Mouse (Mus musculus) olfactory bulb, adult 2 months (tissue): ENCODE measurements around the gene Thsd7a. TPM values are rescaled to one million over a fixed set of nuclear protein-coding genes. Genes with fewer than 3 reads are reported as not detected.

Experiments
- H3K27ac ChIP-seq: fragments of 200-500 bp; 2 replicates; pipeline ENCODE4 v1.5.1; 2012; ENCODE audit warnings: low read depth, low read length; ENCODE audit not compliant: insufficient read depth
- H3K4me1 ChIP-seq: fragments of 200-500 bp; 2 replicates; pipeline ENCODE4 v1.6.1; 2012; ENCODE audit warnings: low read length; ENCODE audit not compliant: control insufficient read depth, insufficient read depth
- H3K4me3 ChIP-seq: fragments of 200-500 bp; 2 replicates; pipeline ENCODE4 v1.5.1; 2012; ENCODE audit warnings: mild to moderate bottlenecking, low read depth, low read length, moderate library complexity; ENCODE audit not compliant: insufficient read depth
- CTCF ChIP-seq: fragments of 200-500 bp; IDR thresholded peaks from 2 replicates; pipeline ENCODE4 v1.5.1; 2012; ENCODE audit warnings: low read depth, mild to moderate bottlenecking, low read length, moderate library complexity; ENCODE audit not compliant: insufficient read depth
- POLR2A ChIP-seq: fragments of 200-500 bp; IDR thresholded peaks from 2 replicates; pipeline ENCODE4 v1.6.1; 2012; ENCODE audit warnings: mild to moderate bottlenecking, low read depth, low read length, moderate library complexity; ENCODE audit not compliant: insufficient read depth
- WGBS: fragments of 180-500 bp; shearing (Covaris S2); methylation state at CpG from one replicate; pipeline ENCODE4 v1.1.7; 2018; 5-methylcytosine and 5-hydroxymethylcytosine counted together
- polyA plus RNA-seq: library from polyadenylated mRNA; stranded (reverse); fragments of >200 nt; gene quantifications from 2 replicates; pipeline ENCODE4 v1.2.4, GENCODE M21; 2012; ENCODE audit warnings: low replicate concordance; ENCODE audit not compliant: missing spikeins, insufficient read depth, insufficient read length

Thsd7a gene
- polyA plus RNA-seq, 1 experiment: not detected

GRCm38 (mm10) chr6:12445486-12445885 lies 303.7 kb downstream of the Thsd7a start:
- TF ChIP-seq POLR2A (no peak), CTCF (no peak)
- H3K4me3 ChIP-seq: no peak overlapping the region
- no peak overlapping the region for H3K27ac ChIP-seq
- WGBS: 99% methylated on average over 2 of the region's 2 CpGs
- no peaks in the 10 kb centered on the region for H3K4me1 ChIP-seq

- TF ChIP-seq POLR2A (no peak), CTCF (no peak)
- Histone ChIP-seq H3K4me3 (no peak overlapping the region), H3K27ac (no peak overlapping the region), H3K4me1 (no peaks in the 10 kb centered on the region)
Observed at GRCm38 (mm10) chr6:12439561-12439960, 309.6 kb downstream of the Thsd7a start.

- 88% methylated on average over 10 of the region's 10 CpGs for WGBS
- no peak overlapping the region for H3K4me3 ChIP-seq
- TF ChIP-seq CTCF (no peak), POLR2A (no peak)
- no peaks in the 10 kb centered on the region for H3K4me1 ChIP-seq
- H3K27ac ChIP-seq: no peak overlapping the region
Observed at GRCm38 (mm10) chr6:12419070-12419469, 330.1 kb downstream of the Thsd7a start.

- Histone ChIP-seq H3K4me1 (no peaks in the 10 kb centered on the region), H3K4me3 (no peak overlapping the region), H3K27ac (no peak overlapping the region)
- no peak for TF ChIP-seq CTCF
- no peak for TF ChIP-seq POLR2A
- 64% methylated on average over 4 of the region's 4 CpGs for WGBS
Observed at GRCm38 (mm10) chr6:12416976-12417375, 332.2 kb downstream of the Thsd7a start.

GRCm38 (mm10) chr6:12404441-12404840 lies 344.8 kb downstream of the Thsd7a start:
- H3K4me3 ChIP-seq: no peak overlapping the region
- no peak overlapping the region for H3K27ac ChIP-seq
- TF ChIP-seq CTCF: no peak
- TF ChIP-seq POLR2A: no peak
- no peaks in the 10 kb centered on the region for H3K4me1 ChIP-seq
- 70% methylated on average over 2 of the region's 2 CpGs for WGBS

GRCm38 (mm10) chr6:12402996-12403395 lies 346.2 kb downstream of the Thsd7a start:
- H3K4me1 ChIP-seq: no peaks in the 10 kb centered on the region
- TF ChIP-seq POLR2A (no peak), CTCF (no peak)
- WGBS: 95% methylated on average over 1 of the region's 1 CpGs

GRCm38 (mm10) chr6:12397776-12398522 lies 351.3 kb downstream of the Thsd7a start:
- no peak overlapping the region for H3K27ac ChIP-seq
- no peak overlapping the region for H3K4me3 ChIP-seq
- H3K4me1 ChIP-seq: no peaks in the 10 kb centered on the region
- WGBS: 95% methylated on average over 8 of the region's 8 CpGs
- no peak for TF ChIP-seq POLR2A
- TF ChIP-seq CTCF: no peak

More at GRCm38 (mm10) chr6:12402996-12403395, 346.2 kb downstream of the Thsd7a start:
- no peak overlapping the region for H3K4me3 ChIP-seq
- H3K27ac ChIP-seq: no peak overlapping the region

- Histone ChIP-seq H3K4me1 (no peaks in the 10 kb centered on the region), H3K27ac (no peak overlapping the region), H3K4me3 (no peak overlapping the region)
- TF ChIP-seq CTCF: no peak
- TF ChIP-seq POLR2A: no peak
- WGBS: 77% methylated on average over 2 of the region's 2 CpGs
Observed at GRCm38 (mm10) chr6:12393574-12394380, 355.4 kb downstream of the Thsd7a start.

GRCm38 (mm10) chr6:12386731-12387130 lies 362.5 kb downstream of the Thsd7a start:
- no peaks in the 10 kb centered on the region for H3K4me1 ChIP-seq
- 93% methylated on average over 1 of the region's 1 CpGs for WGBS
- no peak overlapping the region for H3K27ac ChIP-seq
- no peak overlapping the region for H3K4me3 ChIP-seq
- no peak for TF ChIP-seq CTCF
- TF ChIP-seq POLR2A: no peak
